Mouse (Mus musculus): ENCODE measurements around the gene Sun1.

- TF ChIP-seq POLR2A (IDR thresholded peaks at IDR 0.05; ENCODE audit: borderline replicate concordance, low read depth, low read length) (no peak), CTCF (IDR thresholded peaks at IDR 0.05; ENCODE audit: low read depth, low read length) (no peak)
These were observed 50.8 kb downstream of the Sun1 start for GRCm38 (mm10) chr5:139251279-139251678.
